Mouse (Mus musculus) intestine, embryonic 16.5 days (tissue): ENCODE data around the gene Ttbk1. TPM values are rescaled to one million over a fixed set of nuclear protein-coding genes. Genes with fewer than 3 reads are reported as not detected.

Experiments
- ATAC-seq: fragments of 200-750 bp; cut with Nextera tagmentation; 2 replicates; pipeline ENCODE4 v1.8.0; 2017; ENCODE audit warnings: moderate TSS enrichment, moderate library complexity
- H3K27ac ChIP-seq: fragments of 300-500 bp; sonication (generic); 2 replicates; pipeline ENCODE4 v1.5.1; 2014; ENCODE audit warnings: mild to moderate bottlenecking, low read length
- H3K27me3 ChIP-seq: fragments of 300-500 bp; sonication (generic); replicated peaks from 2 replicates; pipeline ENCODE4 v1.6.1; 2014; ENCODE audit warnings: low read length, control low read depth, mixed read lengths; ENCODE audit not compliant: control insufficient read depth, insufficient read depth
- H3K36me3 ChIP-seq: fragments of 300-500 bp; sonication (generic); 2 replicates; pipeline ENCODE4 v1.6.1; 2014; ENCODE audit warnings: low read length, control low read depth; ENCODE audit not compliant: control insufficient read depth, insufficient read depth
- H3K4me1 ChIP-seq: fragments of 300-500 bp; sonication (generic); 2 replicates; pipeline ENCODE4 v1.6.1; 2014; ENCODE audit warnings: low read length, control low read depth, mixed read lengths; ENCODE audit not compliant: control insufficient read depth, insufficient read depth
- H3K4me2 ChIP-seq: fragments of 300-500 bp; sonication (generic); 2 replicates; pipeline ENCODE4 v1.6.1; 2014; ENCODE audit warnings: low read depth, low read length, control low read depth
- H3K4me3 ChIP-seq: fragments of 300-500 bp; sonication (generic); 2 replicates; pipeline ENCODE4 v1.5.1; 2014; ENCODE audit warnings: mild to moderate bottlenecking, low read length
- H3K9ac ChIP-seq: fragments of 300-500 bp; sonication (generic); 2 replicates; pipeline ENCODE4 v1.6.1; 2014; ENCODE audit warnings: low read depth, low read length
- H3K9me3 ChIP-seq: fragments of 300-500 bp; sonication (generic); 2 replicates; pipeline ENCODE4 v1.6.1; 2016; ENCODE audit warnings: low read length, control low read depth; ENCODE audit not compliant: control insufficient read depth
- WGBS: fragments of 180-500 bp; shearing (Covaris S2); extraction: QIAGEN DNeasy Blood & Tissue Kit; methylation state at CpG from one replicate; pipeline ENCODE4 v1.1.7; 2014; 5-methylcytosine and 5-hydroxymethylcytosine counted together
- polyA plus RNA-seq: library from polyadenylated mRNA; unstranded; fragments of >200 nt; fragmentation: Nextera tagmentation; extraction: Ambion mirVana; gene quantifications from 2 replicates; pipeline ENCODE4 v1.2.1, GENCODE M21; 2015

The Ttbk1 gene
- 0.15 and 0.16 TPM in 2 replicates for polyA plus RNA-seq

- WGBS, result 2% methylated on average over 23 of the region's 49 CpGs
- ATAC-seq, result 0 out of 2 replicates have a peak, but pooled peaks have one; percentile 22
- Histone ChIP-seq H3K4me1 (0 out of 2 replicates have a peak, but pooled peaks cover 4% of the 10 kb centered on the region), H3K4me2 (peak within 1 kb of the TSS; percentile 77), H3K9ac (peak within 1 kb of the TSS; percentile 48), H3K36me3 (no peaks in the 10 kb centered on the region), H3K27ac (no peak within 1 kb of the TSS), H3K27me3 (peaks cover 52% of the 10 kb centered on the region), H3K9me3 (no peaks in the 10 kb centered on the region), H3K4me3 (peak within 1 kb of the TSS; percentile 45)
These were observed at the start of gene Ttbk1 for GRCm38 (mm10) chr17:46487431-46487830. Ttbk1 (minus strand) TSS chr17:46487675.

- Histone ChIP-seq H3K4me3 (no peak overlapping the region), H3K9me3 (no peaks in the 10 kb centered on the region), H3K36me3 (no peaks in the 10 kb centered on the region), H3K9ac (no peak overlapping the region), H3K27me3 (peaks cover 8% of the 10 kb centered on the region; the same call in 1 of the 2 replicates), H3K27ac (no peak overlapping the region), H3K4me2 (no peak overlapping the region), H3K4me1 (no peaks in the 10 kb centered on the region)
- WGBS, result 42% methylated on average over 12 of the region's 12 CpGs
- ATAC-seq, result peak; percentile 58
These were observed 38.3 kb upstream of the Ttbk1 start for GRCm38 (mm10) chr17:46525579-46526307.

GRCm38 (mm10) chr17:46525065-46525464 lies 37.6 kb upstream of the Ttbk1 start:
- WGBS, result 74% methylated on average over 10 of the region's 10 CpGs
- Histone ChIP-seq H3K9ac (no peak overlapping the region), H3K9me3 (no peaks in the 10 kb centered on the region), H3K4me2 (no peak overlapping the region), H3K36me3 (no peaks in the 10 kb centered on the region), H3K4me1 (no peaks in the 10 kb centered on the region), H3K27ac (no peak overlapping the region), H3K4me3 (no peak overlapping the region), H3K27me3 (peaks cover 8% of the 10 kb centered on the region; the same call in 1 of the 2 replicates)
- no peak for ATAC-seq

- H3K27me3 ChIP-seq, result peaks cover 12% of the 10 kb centered on the region; the same call in 1 of the 2 replicates
- 38% methylated on average over 24 of the region's 24 CpGs for WGBS
- H3K4me2 ChIP-seq, result no peak overlapping the region
- no peak for ATAC-seq
- no peaks in the 10 kb centered on the region for H3K4me1 ChIP-seq
- no peak overlapping the region for H3K27ac ChIP-seq
- H3K4me3 ChIP-seq, result no peak overlapping the region
- H3K36me3 ChIP-seq, result no peaks in the 10 kb centered on the region
- no peaks in the 10 kb centered on the region for H3K9me3 ChIP-seq
- no peak overlapping the region for H3K9ac ChIP-seq
These were observed 34.6 kb upstream of the Ttbk1 start for GRCm38 (mm10) chr17:46521963-46522668.

- Histone ChIP-seq H3K9ac (peak overlapping the region; percentile 45; the same call in 1 of the 2 replicates), H3K27me3 (peaks cover 12% of the 10 kb centered on the region; the same call in 1 of the 2 replicates), H3K27ac (no peak overlapping the region), H3K4me1 (no peaks in the 10 kb centered on the region), H3K4me2 (0 out of 2 replicates have a peak overlapping the region, but pooled peaks have one; percentile 44), H3K9me3 (no peaks in the 10 kb centered on the region), H3K36me3 (no peaks in the 10 kb centered on the region), H3K4me3 (no peak overlapping the region)
- no peak for ATAC-seq
- 75% methylated on average over 9 of the region's 9 CpGs for WGBS
These were observed 33.7 kb upstream of the Ttbk1 start for GRCm38 (mm10) chr17:46521174-46521573.

- 39% methylated on average over 25 of the region's 25 CpGs for WGBS
- 0 out of 2 replicates have a peak, but pooled peaks have one; percentile 38 for ATAC-seq
- Histone ChIP-seq H3K27me3 (peaks cover 12% of the 10 kb centered on the region; the same call in 1 of the 2 replicates), H3K4me3 (peak overlapping the region; percentile 18; the same call in 1 of the 2 replicates), H3K36me3 (no peaks in the 10 kb centered on the region), H3K4me1 (no peaks in the 10 kb centered on the region), H3K9ac (peak overlapping the region; percentile 45), H3K9me3 (no peaks in the 10 kb centered on the region), H3K4me2 (peak overlapping the region; percentile 44), H3K27ac (no peak overlapping the region)
These were observed 33.0 kb upstream of the Ttbk1 start for GRCm38 (mm10) chr17:46520385-46520979.

GRCm38 (mm10) chr17:46519971-46520370 lies 32.5 kb upstream of the Ttbk1 start:
- Histone ChIP-seq H3K4me3 (no peak overlapping the region), H3K36me3 (no peaks in the 10 kb centered on the region), H3K27me3 (peaks cover 12% of the 10 kb centered on the region; the same call in 1 of the 2 replicates), H3K27ac (no peak overlapping the region), H3K9ac (peak overlapping the region; percentile 44), H3K4me1 (no peaks in the 10 kb centered on the region), H3K9me3 (no peaks in the 10 kb centered on the region), H3K4me2 (peak overlapping the region; percentile 44)
- WGBS, result 60% methylated on average over 10 of the region's 10 CpGs
- ATAC-seq, result no peak

- H3K27ac ChIP-seq, result no peak overlapping the region
- 67% methylated on average over 2 of the region's 2 CpGs for WGBS
- no peaks in the 10 kb centered on the region for H3K27me3 ChIP-seq
- no peaks in the 10 kb centered on the region for H3K36me3 ChIP-seq
- ATAC-seq, result no peak
- no peak overlapping the region for H3K4me3 ChIP-seq
- no peak overlapping the region for H3K9ac ChIP-seq
- no peak overlapping the region for H3K4me2 ChIP-seq
- no peaks in the 10 kb centered on the region for H3K9me3 ChIP-seq
- H3K4me1 ChIP-seq, result no peaks in the 10 kb centered on the region
These were observed 25.9 kb upstream of the Ttbk1 start for GRCm38 (mm10) chr17:46513329-46513728.
